Mouse (Mus musculus) myocyte (in vitro differentiated cells): ENCODE measurements around the gene Neu2. TPM values are rescaled to one million over a fixed set of nuclear protein-coding genes. Genes with fewer than 3 reads are reported as not detected.
A peak's percentile ranks its signal among the peaks of the same experiment; 100 is the strongest.

Source experiments
- H3K27me3 ChIP-seq: one replicate; pipeline ENCODE4 v1.6.1; 2011; ENCODE audit not compliant: control insufficient read depth, insufficient read depth, insufficient read length
- H3K36me3 ChIP-seq: one replicate; pipeline ENCODE4 v1.6.1; 2011; ENCODE audit not compliant: control insufficient read depth, insufficient read depth
- H3K4me2 ChIP-seq: one replicate; pipeline ENCODE4 v1.6.1; 2011; ENCODE audit warnings: low read depth, control low read depth
- H3K4me3 ChIP-seq: one replicate; pipeline ENCODE4 v1.5.1; 2011; ENCODE audit warnings: mild to moderate bottlenecking, control low read depth, moderate library complexity
- H3K79me2 ChIP-seq: one replicate; pipeline ENCODE4 v1.6.1; 2011; ENCODE audit not compliant: control insufficient read depth, insufficient read depth
- H3ac ChIP-seq: one replicate; pipeline ENCODE4 v1.6.1; 2011; ENCODE audit not compliant: control insufficient read depth, insufficient read length
- CEBPB ChIP-seq: IDR thresholded peaks from 2 replicates; pipeline ENCODE4 v1.6.1; 2011; ENCODE audit warnings: mild to moderate bottlenecking, moderate library complexity; ENCODE audit not compliant: poor library complexity, insufficient read depth, severe bottlenecking
- E2F4 ChIP-seq: IDR thresholded peaks from one replicate; pipeline ENCODE4 v1.6.1; 2011; ENCODE audit warnings: mild to moderate bottlenecking, control low read depth, moderate library complexity; ENCODE audit not compliant: insufficient read depth
- MAX ChIP-seq: IDR thresholded peaks from one replicate; pipeline ENCODE4 v1.6.1; 2011; ENCODE audit warnings: low read depth, mild to moderate bottlenecking, control low read depth
- MYOD1 ChIP-seq, 3 experiments: IDR thresholded peaks; one replicate each; pipeline ENCODE4 v1.6.1; 2011; ENCODE audit warnings: control low read depth in 2 of 3, low read depth in 2 of 3, mild to moderate bottlenecking in 2 of 3, moderate library complexity in 1 of 3; ENCODE audit not compliant: insufficient read length in 2 of 3, control insufficient read depth in 1 of 3
- MYOG ChIP-seq, 3 experiments: IDR thresholded peaks; one replicate each; pipeline ENCODE4 v1.6.1; 2011; ENCODE audit warnings: control low read depth in 2 of 3, low read depth in 2 of 3, mild to moderate bottlenecking in 2 of 3; ENCODE audit not compliant: insufficient read length in 2 of 3, control insufficient read depth in 1 of 3, insufficient read depth in 1 of 3
- POLR2A ChIP-seq: IDR thresholded peaks from one replicate; pipeline ENCODE4 v1.6.1; 2011; ENCODE audit warnings: low read depth, mild to moderate bottlenecking, control low read depth, moderate library complexity; ENCODE audit not compliant: insufficient read length
- POLR2AphosphoS2 ChIP-seq: IDR thresholded peaks from one replicate; pipeline ENCODE4 v1.6.1; 2011; ENCODE audit warnings: low read depth, control low read depth; ENCODE audit not compliant: insufficient read length
- REST ChIP-seq: IDR thresholded peaks from one replicate; pipeline ENCODE4 v1.6.1; 2011; ENCODE audit warnings: mild to moderate bottlenecking, control low read depth, moderate library complexity; ENCODE audit not compliant: insufficient read depth, insufficient read length
- SRF ChIP-seq: IDR thresholded peaks from one replicate; pipeline ENCODE4 v1.6.1; 2011; ENCODE audit warnings: low read depth; ENCODE audit not compliant: control insufficient read depth, insufficient read length
- TCF12 ChIP-seq: IDR thresholded peaks from one replicate; pipeline ENCODE4 v1.6.1; 2011; ENCODE audit warnings: mild to moderate bottlenecking, control low read depth; ENCODE audit not compliant: poor library complexity, insufficient read depth, severe bottlenecking
- TCF3 ChIP-seq: IDR thresholded peaks from one replicate; pipeline ENCODE4 v1.6.1; 2011; ENCODE audit warnings: low read depth, control low read depth; ENCODE audit not compliant: insufficient read length
- USF1 ChIP-seq: IDR thresholded peaks from one replicate; pipeline ENCODE4 v1.6.1; 2011; ENCODE audit warnings: low read depth, mild to moderate bottlenecking, control low read depth, moderate library complexity
- polyA plus RNA-seq: library from polyadenylated mRNA; unstranded; fragments of >200 nt; fragmentation: generic; extraction: Trizol; gene quantifications from one replicate; pipeline ENCODE4 v1.2.1, GENCODE M21; 2012; ENCODE audit warnings: missing spikeins

Neu2 gene
- polyA plus RNA-seq, 1 experiment, result 1.6 TPM

GRCm38 (mm10) chr1:87628085-87628484 is 118.4 kb downstream of the Neu2 start:
- Histone ChIP-seq H3K4me2 (no peak overlapping the region), H3K36me3 (no peaks in the 10 kb centered on the region), H3K27me3 (no peaks in the 10 kb centered on the region), H3K79me2 (no peaks in the 10 kb centered on the region), H3ac (no peak overlapping the region), H3K4me3 (no peak overlapping the region)
- TF ChIP-seq MYOD1 (IDR thresholded peaks at IDR 0.05; ENCODE audit: control insufficient read depth in 1 of 3, insufficient read length in 2 of 3, low read depth in 2 of 3) (no peak), REST (no peak), POLR2A (no peak), E2F4 (no peak), USF1 (no peak), MAX (no peak), TCF12 (no peak), TCF3 (no peak), CEBPB (no peak), MYOG (IDR thresholded peaks at IDR 0.05; ENCODE audit: control insufficient read depth in 1 of 3, insufficient read depth in 1 of 3, insufficient read length in 2 of 3, low read depth in 2 of 3) (no peak), POLR2AphosphoS2 (no peak), SRF (no peak)

- Histone ChIP-seq H3K4me2 (no peak overlapping the region), H3K4me3 (no peak overlapping the region), H3K27me3 (no peaks in the 10 kb centered on the region), H3ac (no peak overlapping the region), H3K36me3 (no peaks in the 10 kb centered on the region), H3K79me2 (no peaks in the 10 kb centered on the region)
- TF ChIP-seq MYOG (IDR thresholded peaks at IDR 0.05; ENCODE audit: control insufficient read depth in 1 of 3, insufficient read depth in 1 of 3, insufficient read length in 2 of 3, low read depth in 2 of 3) (no peak), TCF12 (no peak), MYOD1 (IDR thresholded peaks at IDR 0.05; ENCODE audit: control insufficient read depth in 1 of 3, insufficient read length in 2 of 3, low read depth in 2 of 3) (no peak)
These were observed 121.9 kb downstream of the Neu2 start for GRCm38 (mm10) chr1:87631584-87631983.

- no peak overlapping the region for H3ac ChIP-seq
- TF ChIP-seq E2F4, result no peak
- peak in 1 of 3 experiments; percentile 33 for TF ChIP-seq MYOD1 (IDR thresholded peaks at IDR 0.05; ENCODE audit: control insufficient read depth in 1 of 3, insufficient read length in 2 of 3, low read depth in 2 of 3)
These were observed 122.5 kb downstream of the Neu2 start for GRCm38 (mm10) chr1:87632163-87632562.

GRCm38 (mm10) chr1:87636716-87637117 is 127.0 kb downstream of the Neu2 start:
- H3K79me2 ChIP-seq, result no peaks in the 10 kb centered on the region
- TF ChIP-seq SRF (no peak), CEBPB (no peak), MYOD1 (IDR thresholded peaks at IDR 0.05; ENCODE audit: control insufficient read depth in 1 of 3, insufficient read length in 2 of 3, low read depth in 2 of 3) (no peak), E2F4 (no peak), POLR2AphosphoS2 (no peak), USF1 (no peak), REST (no peak), TCF12 (no peak), MYOG (IDR thresholded peaks at IDR 0.05; ENCODE audit: control insufficient read depth in 1 of 3, insufficient read depth in 1 of 3, insufficient read length in 2 of 3, low read depth in 2 of 3) (no peak), TCF3 (no peak), MAX (no peak), POLR2A (no peak)
- H3K4me3 ChIP-seq, result no peak overlapping the region
- no peak overlapping the region for H3K4me2 ChIP-seq
- H3K27me3 ChIP-seq, result no peaks in the 10 kb centered on the region
- no peak overlapping the region for H3ac ChIP-seq
- no peaks in the 10 kb centered on the region for H3K36me3 ChIP-seq

More at GRCm38 (mm10) chr1:87632163-87632562, 122.5 kb downstream of the Neu2 start:
- Histone ChIP-seq H3K4me2 (no peak overlapping the region), H3K36me3 (no peaks in the 10 kb centered on the region), H3K79me2 (no peaks in the 10 kb centered on the region), H3K4me3 (no peak overlapping the region), H3K27me3 (no peaks in the 10 kb centered on the region)

GRCm38 (mm10) chr1:87637121-87637877 is 127.6 kb downstream of the Neu2 start:
- TF ChIP-seq E2F4 (no peak), MAX (no peak), POLR2AphosphoS2 (no peak), REST (no peak), POLR2A (no peak), USF1 (no peak), SRF (no peak)
- Histone ChIP-seq H3ac (no peak overlapping the region), H3K4me2 (no peak overlapping the region), H3K79me2 (no peaks in the 10 kb centered on the region), H3K36me3 (no peaks in the 10 kb centered on the region), H3K27me3 (no peaks in the 10 kb centered on the region), H3K4me3 (no peak overlapping the region)
